Mouse (Mus musculus) liver, adult 2 months (tissue): ENCODE results near the gene Mc1r. TPM values are rescaled to one million over a fixed set of nuclear protein-coding genes. Genes with fewer than 3 reads are reported as not detected.

ENCODE experiments used
- DNase-seq: peaks from one replicate; pipeline ENCODE4 v3.0.0-alpha.2; 2011; ENCODE audit warnings: low read depth, low spot score; ENCODE audit errors: extremely low read depth
- H3K27ac ChIP-seq: fragments of 200-500 bp; replicated peaks from 2 replicates; pipeline ENCODE4 v1.5.1; 2012; ENCODE audit warnings: low read depth, mild to moderate bottlenecking, control low read depth, inconsistent platforms, low read length; ENCODE audit not compliant: insufficient read depth
- H3K27me3 ChIP-seq: fragments of 200-500 bp; 2 replicates; pipeline ENCODE4 v1.6.1; 2012; ENCODE audit warnings: mild to moderate bottlenecking, moderate library complexity, low read length, inconsistent platforms; ENCODE audit not compliant: control insufficient read depth, insufficient read depth
- H3K36me3 ChIP-seq: fragments of 200-500 bp; 2 replicates; pipeline ENCODE4 v1.6.1; 2012; ENCODE audit warnings: low read length, inconsistent platforms; ENCODE audit not compliant: control insufficient read depth, insufficient read depth
- H3K4me1 ChIP-seq: fragments of 200-500 bp; 2 replicates; pipeline ENCODE4 v1.6.1; 2011; ENCODE audit warnings: low read length; ENCODE audit not compliant: control insufficient read depth, insufficient read depth
- H3K4me3 ChIP-seq: fragments of 200-500 bp; 2 replicates; pipeline ENCODE4 v1.5.1; 2011; ENCODE audit warnings: low read depth, mild to moderate bottlenecking, control low read depth, low read length, moderate library complexity; ENCODE audit not compliant: insufficient read depth
- H3K79me2 ChIP-seq: fragments of 200-500 bp; 2 replicates; pipeline ENCODE4 v1.6.1; 2012; ENCODE audit warnings: inconsistent platforms, mild to moderate bottlenecking, low read length, moderate library complexity; ENCODE audit not compliant: control insufficient read depth, insufficient read depth
- H3K9ac ChIP-seq: fragments of 200-500 bp; 2 replicates; pipeline ENCODE4 v1.6.1; 2012; ENCODE audit warnings: low read depth, mild to moderate bottlenecking, control low read depth, inconsistent platforms, low read length
- CTCF ChIP-seq: fragments of 200-500 bp; IDR thresholded peaks from 2 replicates; pipeline ENCODE4 v1.5.1; 2011; ENCODE audit warnings: low read depth, low read length, control low read depth
- POLR2A ChIP-seq: fragments of 200-500 bp; IDR thresholded peaks from 2 replicates; pipeline ENCODE4 v1.6.1; 2011; ENCODE audit warnings: low read length, control low read depth; ENCODE audit not compliant: insufficient read depth; ENCODE audit errors: extremely low read depth
- WGBS: fragments of 180-500 bp; shearing (Covaris S2); methylation state at CpG from one replicate; pipeline ENCODE4 v1.1.7; 2018; 5-methylcytosine and 5-hydroxymethylcytosine counted together
- polyA plus RNA-seq: library from polyadenylated mRNA; depleted of rRNA; stranded (reverse); fragments of >200 nt; gene quantifications from 2 replicates; pipeline ENCODE4 v1.2.3, GENCODE M21; 2012
- total RNA-seq: library from RNA; depleted of rRNA; stranded (reverse); fragments of >200 nt; gene quantifications from 2 replicates; pipeline ENCODE4 v1.2.3, GENCODE M21; 2014

Mc1r gene
- total and polyA plus RNA-seq, 2 experiments, result not detected

DNA sequence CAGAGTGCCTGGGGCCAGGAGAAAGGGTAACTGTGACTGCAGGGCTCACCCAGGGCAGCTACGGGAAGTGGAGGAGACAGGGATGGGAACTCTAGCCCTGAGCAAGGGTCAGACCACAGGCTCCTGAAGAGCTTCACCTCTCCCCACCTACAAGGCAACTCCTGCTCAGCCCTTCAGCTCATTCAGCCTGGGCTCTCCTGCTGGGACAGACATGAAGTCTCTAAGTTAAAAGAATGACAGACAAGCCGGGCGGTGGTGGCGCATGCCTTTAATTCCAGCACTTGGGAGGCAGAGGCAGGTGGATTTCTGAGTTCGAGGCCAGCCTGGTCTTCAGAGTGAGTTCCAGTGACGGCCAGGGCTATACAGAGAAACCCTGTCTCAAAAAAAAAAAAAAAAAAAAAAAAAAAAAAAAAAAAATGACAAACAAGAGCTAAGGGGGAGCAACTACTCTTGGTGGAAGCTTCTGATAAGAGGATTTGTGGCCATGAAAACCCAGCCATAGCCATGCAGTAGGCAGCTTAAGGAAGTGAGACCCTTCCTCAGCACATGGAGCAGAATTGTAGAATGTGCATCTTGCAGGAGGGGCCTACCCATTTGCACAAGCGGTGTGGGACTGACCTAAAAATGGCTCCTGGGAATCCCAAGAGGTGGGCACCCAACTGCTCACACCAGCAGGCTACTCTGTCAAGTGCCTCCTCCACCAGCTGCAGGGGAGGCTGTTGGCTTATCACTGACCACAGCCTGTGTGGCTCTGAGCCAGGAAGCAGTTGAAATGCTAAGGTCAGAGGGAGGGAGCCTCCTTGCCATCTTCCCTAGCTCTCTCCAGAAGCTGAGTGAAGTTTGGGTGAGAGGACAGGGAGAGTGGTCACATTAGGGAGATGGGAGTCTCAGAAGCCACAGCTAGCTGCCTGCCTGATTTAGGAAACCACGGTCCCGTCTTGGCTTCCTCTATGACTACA is 2.0 kb downstream of the Mc1r start:
- Histone ChIP-seq H3K27ac (no peak overlapping the region), H3K4me1 (no peaks in the 10 kb centered on the region), H3K79me2 (no peaks in the 10 kb centered on the region), H3K9ac (no peak overlapping the region), H3K36me3 (no peaks in the 10 kb centered on the region), H3K4me3 (no peak overlapping the region), H3K27me3 (peaks cover 10% of the 10 kb centered on the region)
- 61% methylated on average over 9 of the region's 9 CpGs for WGBS
- TF ChIP-seq POLR2A, result no peak
- TF ChIP-seq CTCF, result no peak
- no peak for DNase-seq

DNA sequence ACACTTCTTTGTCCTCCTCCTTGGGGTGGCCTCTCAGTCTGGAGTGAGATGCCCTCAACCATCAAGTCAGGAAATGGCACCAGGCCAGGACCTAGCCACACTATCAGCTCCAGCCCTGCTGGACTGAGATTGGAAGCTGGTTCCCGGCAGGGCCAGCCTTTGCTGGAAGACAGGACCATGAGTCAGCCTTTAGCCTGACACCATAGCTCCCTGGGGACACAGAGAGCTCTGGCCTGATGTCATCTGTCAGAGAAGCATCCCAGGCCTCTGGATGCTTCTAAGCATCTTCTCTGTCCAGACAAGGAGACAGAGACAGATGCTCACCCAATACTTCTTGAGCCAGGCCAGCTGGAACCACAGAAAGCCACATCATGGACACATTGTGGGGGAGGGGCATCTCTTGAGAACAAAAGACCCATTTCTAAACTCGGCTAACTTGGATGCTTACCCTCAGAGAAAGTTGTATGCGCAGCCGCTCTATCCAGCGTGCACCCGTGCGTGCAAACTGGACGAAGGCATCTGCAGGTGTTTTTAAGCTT is 3.2 kb downstream of the Mc1r start:
- H3K27me3 ChIP-seq, result peaks cover 10% of the 10 kb centered on the region
- no peak for TF ChIP-seq POLR2A
- TF ChIP-seq CTCF, result no peak
- H3K4me3 ChIP-seq, result no peak overlapping the region
- no peaks in the 10 kb centered on the region for H3K36me3 ChIP-seq
- no peaks in the 10 kb centered on the region for H3K79me2 ChIP-seq
- H3K9ac ChIP-seq, result no peak overlapping the region
- no peak for DNase-seq
- H3K4me1 ChIP-seq, result no peaks in the 10 kb centered on the region
- WGBS, result 76% methylated on average over 8 of the region's 8 CpGs
- H3K27ac ChIP-seq, result no peak overlapping the region

DNA sequence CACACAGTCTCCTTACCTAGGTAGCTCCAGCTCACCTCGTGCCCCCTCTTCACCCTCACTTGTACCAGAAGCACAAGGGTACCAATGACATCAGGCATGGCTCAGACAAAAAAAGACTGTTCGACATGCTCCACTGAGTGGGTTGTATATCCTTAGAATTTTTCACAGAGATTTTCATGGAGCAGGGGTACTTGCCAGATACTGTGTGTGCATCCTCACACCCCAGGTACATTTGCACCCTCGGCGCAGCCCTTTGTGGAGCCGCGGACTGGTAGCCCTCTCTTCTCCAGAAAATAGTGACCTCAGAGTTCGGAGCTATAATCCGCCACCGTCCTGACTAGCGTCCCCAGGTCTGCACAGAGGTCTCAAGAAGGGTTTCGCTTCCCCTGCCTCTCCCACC is 3.9 kb downstream of the Mc1r start:
- 22% methylated on average over 11 of the region's 11 CpGs for WGBS
- H3K4me3 ChIP-seq, result no peak overlapping the region
- H3K4me1 ChIP-seq, result no peaks in the 10 kb centered on the region
- TF ChIP-seq CTCF, result no peak
- H3K27me3 ChIP-seq, result peaks cover 10% of the 10 kb centered on the region
- no peak overlapping the region for H3K27ac ChIP-seq
- H3K79me2 ChIP-seq, result no peaks in the 10 kb centered on the region
- H3K9ac ChIP-seq, result no peak overlapping the region
- H3K36me3 ChIP-seq, result no peaks in the 10 kb centered on the region
- DNase-seq, result no peak

DNA sequence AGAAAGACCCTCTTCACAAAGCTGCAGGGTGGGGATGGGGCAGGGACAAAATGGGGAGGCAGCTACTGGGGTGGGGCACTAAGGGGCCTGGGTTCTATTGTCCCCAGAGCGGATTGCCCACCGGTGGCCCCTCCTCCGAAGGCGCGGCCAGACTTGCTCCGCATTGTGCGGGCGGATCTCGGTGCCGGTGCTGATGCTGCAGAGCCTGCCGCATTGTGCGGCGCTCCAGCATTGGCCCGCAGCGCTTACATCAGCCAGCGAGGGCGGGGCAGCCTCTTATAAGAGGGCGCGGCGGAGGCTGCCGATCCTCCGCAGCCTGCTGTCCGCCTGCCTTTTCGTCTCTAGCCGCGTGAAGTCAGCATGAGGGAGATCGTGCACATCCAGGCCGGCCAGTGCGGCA is 4.3 kb downstream of the Mc1r start, which contains the start of gene Tubb3:
Gene Tubb3, plus strand, starts transcription at position 179 of the 400 bp plus-strand sequence.
- H3K4me1 ChIP-seq, result no peaks in the 10 kb centered on the region
- H3K9ac ChIP-seq, result no peak within 1 kb of the TSS
- 3% methylated on average over 29 of the region's 29 CpGs for WGBS
- no peak within 1 kb of the TSS for H3K4me3 ChIP-seq
- H3K79me2 ChIP-seq, result no peaks in the 10 kb centered on the region
- no peak for TF ChIP-seq CTCF
- no peak for TF ChIP-seq POLR2A
- no peak within 1 kb of the TSS for H3K27ac ChIP-seq
- H3K36me3 ChIP-seq, result no peaks in the 10 kb centered on the region
- peaks cover 10% of the 10 kb centered on the region for H3K27me3 ChIP-seq
- DNase-seq, result no peak

DNA sequence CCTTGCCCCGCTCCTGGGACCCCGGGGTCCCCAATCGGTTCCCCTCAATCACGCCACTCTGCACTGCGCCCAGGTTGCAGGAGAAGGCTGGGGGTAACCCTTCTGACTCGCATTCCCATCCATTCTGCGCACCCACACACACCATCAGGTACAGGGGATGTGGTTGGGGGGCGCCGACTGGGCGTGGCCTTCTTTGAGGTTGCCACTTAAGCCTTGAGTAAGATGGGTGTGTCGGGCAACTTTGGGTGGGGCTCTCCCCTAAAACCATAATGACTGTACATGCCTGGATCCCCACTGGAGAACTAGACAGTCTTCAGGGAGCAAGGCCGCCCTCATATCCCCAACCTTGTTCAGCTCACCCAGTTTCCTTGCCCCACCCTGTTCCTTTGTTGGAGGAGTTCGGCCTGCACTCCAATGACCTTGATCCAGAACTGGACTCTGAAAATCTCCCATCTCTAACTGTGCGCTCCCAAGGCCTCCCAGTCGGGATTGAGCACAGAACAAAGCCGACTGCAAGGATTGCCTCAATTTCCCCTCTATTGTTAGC is 4.9 kb downstream of the Mc1r start:
- Histone ChIP-seq H3K79me2 (no peaks in the 10 kb centered on the region), H3K27me3 (peaks cover 10% of the 10 kb centered on the region), H3K36me3 (no peaks in the 10 kb centered on the region), H3K9ac (no peak overlapping the region), H3K4me1 (no peaks in the 10 kb centered on the region), H3K27ac (no peak overlapping the region), H3K4me3 (no peak overlapping the region)
- WGBS, result 18% methylated on average over 16 of the region's 16 CpGs
- TF ChIP-seq CTCF (no peak), POLR2A (no peak)
- DNase-seq, result no peak
